Mouse (Mus musculus): ENCODE measurements around the gene Hunk.
A peak's percentile ranks its signal among the peaks of the same experiment; 100 is the strongest.

Hunk gene

GRCm38 (mm10) chr16:90435231-90435630, 49.4 kb downstream of the Hunk start:
- no peak for DNase-seq (ENCODE audit: low spot score in 2 of 2)

GRCm38 (mm10) chr16:90437276-90437675, 51.5 kb downstream of the Hunk start:
- DNase-seq (ENCODE audit: low spot score in 2 of 2), result no peak

- DNase-seq (ENCODE audit: low spot score in 2 of 2), result no peak
Measured at GRCm38 (mm10) chr16:90439493-90439892, 53.7 kb downstream of the Hunk start.

GRCm38 (mm10) chr16:90440654-90441053, 54.8 kb downstream of the Hunk start:
- no peak for DNase-seq (ENCODE audit: low spot score in 2 of 2)

GRCm38 (mm10) chr16:90442991-90443390, 57.2 kb downstream of the Hunk start:
- no peak for DNase-seq (ENCODE audit: low spot score in 2 of 2)

- DNase-seq (ENCODE audit: low spot score in 2 of 2), result no peak
Measured at GRCm38 (mm10) chr16:90453197-90453596, 67.4 kb downstream of the Hunk start.

- no peak for DNase-seq (ENCODE audit: low spot score in 2 of 2)
Measured at GRCm38 (mm10) chr16:90456495-90457125, 70.8 kb downstream of the Hunk start.

- DNase-seq (ENCODE audit: low spot score in 2 of 2), result no peak
Measured at GRCm38 (mm10) chr16:90458899-90459610, 73.2 kb downstream of the Hunk start.

- DNase-seq (ENCODE audit: low spot score in 2 of 2), result no peak
Measured at GRCm38 (mm10) chr16:90461304-90461905, 75.6 kb downstream of the Hunk start.

- no peak for DNase-seq (ENCODE audit: low spot score in 2 of 2)
Measured at GRCm38 (mm10) chr16:90462728-90463275, 77.0 kb downstream of the Hunk start.

GRCm38 (mm10) chr16:90465154-90465553, 79.3 kb downstream of the Hunk start:
- DNase-seq (ENCODE audit: low spot score in 2 of 2), result no peak

- DNase-seq (ENCODE audit: low spot score in 2 of 2), result no peak
Measured at GRCm38 (mm10) chr16:90468286-90468685, 82.5 kb downstream of the Hunk start.

- peak; percentile 28 to 31 for DNase-seq (ENCODE audit: low spot score in 2 of 2)
Measured at GRCm38 (mm10) chr16:90475701-90476229, 90.0 kb downstream of the Hunk start.

GRCm38 (mm10) chr16:90481612-90482011, 95.8 kb downstream of the Hunk start:
- no peak for DNase-seq (ENCODE audit: low spot score in 2 of 2)

- DNase-seq (ENCODE audit: low spot score in 2 of 2), result no peak
Measured at GRCm38 (mm10) chr16:90483341-90483740, 97.5 kb downstream of the Hunk start.

GRCm38 (mm10) chr16:90485125-90485524, 99.3 kb downstream of the Hunk start:
- no peak for DNase-seq (ENCODE audit: low spot score in 2 of 2)

- no peak for DNase-seq (ENCODE audit: low spot score in 2 of 2)
Measured at GRCm38 (mm10) chr16:90485599-90485998, 99.8 kb downstream of the Hunk start.

- no peak for DNase-seq (ENCODE audit: low spot score in 2 of 2)
Measured at GRCm38 (mm10) chr16:90490066-90490465, 104.3 kb downstream of the Hunk start.

- no peak for DNase-seq (ENCODE audit: low spot score in 2 of 2)
Measured at GRCm38 (mm10) chr16:90491898-90492499, 106.2 kb downstream of the Hunk start.

GRCm38 (mm10) chr16:90496930-90497329, 111.1 kb downstream of the Hunk start:
- DNase-seq (ENCODE audit: low spot score in 2 of 2), result no peak

GRCm38 (mm10) chr16:90497749-90498464, 112.1 kb downstream of the Hunk start:
- no peak for DNase-seq (ENCODE audit: low spot score in 2 of 2)

All from thymus, postnatal 10 days (tissue).